Mouse (Mus musculus): ENCODE results near the gene Amph. TPM values are rescaled to one million over a fixed set of nuclear protein-coding genes. Genes with fewer than 3 reads are reported as not detected.

Amph gene
- total and polyA plus RNA-seq, 3 experiments: 0.94 to 1.3 (median 1.1) TPM

GRCm38 (mm10) chr13:19138550-19138949 is 190.5 kb downstream of the Amph start:
- H3K9ac ChIP-seq (ENCODE audit: low read depth, low read length): no peak overlapping the region
- H3K79me2 ChIP-seq (replicated peaks; ENCODE audit: control insufficient read depth, insufficient read depth, low read length): no peaks in the 10 kb centered on the region
- 78% methylated on average over 2 of the region's 2 CpGs for WGBS
- H3K27ac ChIP-seq: no peak overlapping the region
- no peaks in the 10 kb centered on the region for H3K36me3 ChIP-seq (ENCODE audit: control insufficient read depth, insufficient read depth, low read length)
- intact Hi-C loops (cut with DNase I): loop anchor here (10.0 kb wide), 1 partner anchor 274 kb away; no protein-coding TSS in a partner anchor
- no peak for TF ChIP-seq EP300 (IDR thresholded peaks at IDR 0.05; ENCODE audit: insufficient read depth, low read depth, low read length)
- TF ChIP-seq POLR2A (IDR thresholded peaks at IDR 0.05; ENCODE audit: insufficient read depth, low read depth, low read length): no peak
- no peak for TF ChIP-seq CTCF (IDR thresholded peaks at IDR 0.05)
- H3K27me3 ChIP-seq (ENCODE audit: control insufficient read depth, insufficient read depth, low read length): no peaks in the 10 kb centered on the region
- no peak overlapping the region for H3K4me3 ChIP-seq
- no peak for DNase-seq
- no peaks in the 10 kb centered on the region for H3K4me1 ChIP-seq (ENCODE audit: control insufficient read depth, insufficient read depth, low read length)

- Histone ChIP-seq H3K36me3 (ENCODE audit: control insufficient read depth, insufficient read depth, low read length) (no peaks in the 10 kb centered on the region), H3K79me2 (replicated peaks; ENCODE audit: control insufficient read depth, insufficient read depth, low read length) (no peaks in the 10 kb centered on the region), H3K27me3 (ENCODE audit: control insufficient read depth, insufficient read depth, low read length) (no peaks in the 10 kb centered on the region), H3K9ac (ENCODE audit: low read depth, low read length) (no peak overlapping the region), H3K4me1 (ENCODE audit: control insufficient read depth, insufficient read depth, low read length) (no peaks in the 10 kb centered on the region), H3K27ac (no peak overlapping the region), H3K4me3 (no peak overlapping the region)
- intact Hi-C loops (cut with DNase I): loop anchor here (10.0 kb wide), 1 partner anchor 274 kb away; no protein-coding TSS in a partner anchor
- no peak for DNase-seq
- TF ChIP-seq POLR2A (IDR thresholded peaks at IDR 0.05; ENCODE audit: insufficient read depth, low read depth, low read length): no peak
- no peak for TF ChIP-seq CTCF (IDR thresholded peaks at IDR 0.05)
- no peak for TF ChIP-seq EP300 (IDR thresholded peaks at IDR 0.05; ENCODE audit: insufficient read depth, low read depth, low read length)
- WGBS: 57% methylated on average over 7 of the region's 7 CpGs
Measured at GRCm38 (mm10) chr13:19139104-19139503, 191.1 kb downstream of the Amph start.

- Histone ChIP-seq H3K27me3 (ENCODE audit: control insufficient read depth, insufficient read depth, low read length) (no peaks in the 10 kb centered on the region), H3K4me3 (no peak overlapping the region), H3K36me3 (ENCODE audit: control insufficient read depth, insufficient read depth, low read length) (no peaks in the 10 kb centered on the region), H3K9ac (ENCODE audit: low read depth, low read length) (no peak overlapping the region), H3K79me2 (replicated peaks; ENCODE audit: control insufficient read depth, insufficient read depth, low read length) (no peaks in the 10 kb centered on the region), H3K27ac (no peak overlapping the region), H3K4me1 (ENCODE audit: control insufficient read depth, insufficient read depth, low read length) (no peaks in the 10 kb centered on the region)
- intact Hi-C loops (cut with DNase I): loop anchor here (10.0 kb wide), 1 partner anchor 275 kb away; no protein-coding TSS in a partner anchor
- 60% methylated on average over 1 of the region's 1 CpGs for WGBS
- no peak for TF ChIP-seq EP300 (IDR thresholded peaks at IDR 0.05; ENCODE audit: insufficient read depth, low read depth, low read length)
- no peak for DNase-seq
Measured at GRCm38 (mm10) chr13:19139771-19140170, 191.8 kb downstream of the Amph start.

DNA sequence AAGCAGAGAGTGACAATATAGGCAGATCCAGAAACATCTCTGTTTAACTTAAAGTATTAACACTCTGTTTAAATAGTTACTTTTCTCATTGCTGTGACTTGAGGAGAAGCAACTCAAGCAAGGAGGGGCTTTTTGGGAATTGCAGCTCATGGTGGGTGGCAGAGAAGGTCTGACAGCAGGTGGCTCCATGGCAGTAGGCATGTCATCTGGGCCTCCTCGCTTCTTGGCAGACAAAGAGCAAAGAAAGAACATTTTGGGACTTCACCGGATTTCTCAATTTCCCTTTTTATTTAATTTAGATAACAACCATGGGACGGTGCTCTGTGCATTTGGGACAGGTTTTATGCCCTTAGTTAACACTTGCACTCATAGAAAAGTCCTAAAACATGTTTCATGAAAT is 195.8 kb downstream of the Amph start:
- intact Hi-C loops (cut with DNase I): no loop called here
- WGBS: 73% methylated on average over 3 of the region's 3 CpGs
- no peak for DNase-seq

DNA sequence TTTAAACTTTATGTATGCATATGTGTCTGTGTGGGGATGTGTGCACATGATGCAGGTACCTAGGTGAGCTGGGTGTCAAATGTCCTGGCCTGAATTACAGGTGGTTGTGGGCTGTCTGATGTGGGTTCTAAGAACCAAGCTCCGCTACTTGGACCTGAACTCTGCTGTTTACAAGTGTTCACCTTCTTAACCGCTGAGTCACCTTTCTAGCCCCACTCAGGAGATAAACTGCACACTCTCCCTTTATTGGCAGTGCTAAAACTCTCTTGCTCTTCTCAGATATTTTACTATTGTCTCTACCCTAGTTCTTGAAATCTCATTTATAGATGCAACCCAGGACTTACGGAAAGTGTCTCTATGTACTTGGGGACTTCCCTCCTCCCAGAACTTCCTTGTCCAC is 199.5 kb downstream of the Amph start:
- Histone ChIP-seq H3K27me3 (ENCODE audit: control insufficient read depth, insufficient read depth, low read length) (no peaks in the 10 kb centered on the region), H3K36me3 (ENCODE audit: control insufficient read depth, insufficient read depth, low read length) (no peaks in the 10 kb centered on the region), H3K4me3 (no peak overlapping the region), H3K9ac (ENCODE audit: low read depth, low read length) (no peak overlapping the region), H3K27ac (no peak overlapping the region), H3K79me2 (replicated peaks; ENCODE audit: control insufficient read depth, insufficient read depth, low read length) (no peaks in the 10 kb centered on the region), H3K4me1 (ENCODE audit: control insufficient read depth, insufficient read depth, low read length) (no peaks in the 10 kb centered on the region)
- intact Hi-C loops (cut with DNase I): no loop called here
- no peak for DNase-seq
- TF ChIP-seq EP300 (IDR thresholded peaks at IDR 0.05; ENCODE audit: insufficient read depth, low read depth, low read length): no peak
- TF ChIP-seq CTCF (IDR thresholded peaks at IDR 0.05): no peak
- TF ChIP-seq POLR2A (IDR thresholded peaks at IDR 0.05; ENCODE audit: insufficient read depth, low read depth, low read length): no peak
- WGBS: 83% methylated on average over 3 of the region's 3 CpGs

More for the DNA sequence above, 195.8 kb downstream of the Amph start:
- Histone ChIP-seq H3K4me1 (ENCODE audit: control insufficient read depth, insufficient read depth, low read length) (no peaks in the 10 kb centered on the region), H3K27me3 (ENCODE audit: control insufficient read depth, insufficient read depth, low read length) (no peaks in the 10 kb centered on the region), H3K27ac (no peak overlapping the region), H3K9ac (ENCODE audit: low read depth, low read length) (no peak overlapping the region), H3K4me3 (no peak overlapping the region), H3K36me3 (ENCODE audit: control insufficient read depth, insufficient read depth, low read length) (no peaks in the 10 kb centered on the region), H3K79me2 (replicated peaks; ENCODE audit: control insufficient read depth, insufficient read depth, low read length) (no peaks in the 10 kb centered on the region)
- TF ChIP-seq CTCF (IDR thresholded peaks at IDR 0.05): no peak
- TF ChIP-seq EP300 (IDR thresholded peaks at IDR 0.05; ENCODE audit: insufficient read depth, low read depth, low read length): no peak
- no peak for TF ChIP-seq POLR2A (IDR thresholded peaks at IDR 0.05; ENCODE audit: insufficient read depth, low read depth, low read length)

GRCm38 (mm10) chr13:19149574-19149973 is 201.6 kb downstream of the Amph start:
- Histone ChIP-seq H3K27me3 (ENCODE audit: control insufficient read depth, insufficient read depth, low read length) (no peaks in the 10 kb centered on the region), H3K4me1 (ENCODE audit: control insufficient read depth, insufficient read depth, low read length) (no peaks in the 10 kb centered on the region), H3K4me3 (no peak overlapping the region), H3K79me2 (replicated peaks; ENCODE audit: control insufficient read depth, insufficient read depth, low read length) (no peaks in the 10 kb centered on the region), H3K9ac (ENCODE audit: low read depth, low read length) (no peak overlapping the region), H3K27ac (no peak overlapping the region), H3K36me3 (ENCODE audit: control insufficient read depth, insufficient read depth, low read length) (no peaks in the 10 kb centered on the region)
- TF ChIP-seq EP300 (IDR thresholded peaks at IDR 0.05; ENCODE audit: insufficient read depth, low read depth, low read length): no peak
- no peak for TF ChIP-seq CTCF (IDR thresholded peaks at IDR 0.05)
- TF ChIP-seq POLR2A (IDR thresholded peaks at IDR 0.05; ENCODE audit: insufficient read depth, low read depth, low read length): no peak
- no peak for DNase-seq
- intact Hi-C loops (cut with DNase I): no loop called here
- 79% methylated on average over 8 of the region's 8 CpGs for WGBS
